Mouse (Mus musculus): ENCODE data around the gene Hspa1a.

DNA sequence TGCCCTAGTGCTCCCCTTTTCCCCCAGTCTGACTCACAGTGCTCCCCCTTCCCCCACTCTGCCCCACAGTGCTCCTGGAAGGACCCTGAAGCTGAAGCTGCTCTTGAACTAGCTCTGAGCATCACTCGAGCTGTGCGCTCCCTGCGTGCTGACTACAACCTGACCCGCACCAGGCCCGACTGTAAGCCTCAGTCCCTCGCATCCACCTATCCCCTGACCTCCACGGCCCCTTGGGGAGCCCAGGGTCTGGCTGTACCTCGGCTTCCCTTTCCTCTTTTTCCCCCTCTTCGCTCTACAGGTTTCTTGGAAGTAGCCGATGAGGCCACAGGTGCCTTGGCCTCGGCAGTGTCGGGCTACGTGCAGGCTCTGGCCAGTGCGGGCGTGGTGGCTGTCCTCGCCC lies 43.3 kb upstream of the Hspa1a start:
- TF ChIP-seq CTCF (IDR thresholded peaks at IDR 0.05; ENCODE audit: control insufficient read depth, insufficient read depth, insufficient replicate concordance, low read depth, low read length) (no peak), POLR2A (IDR thresholded peaks at IDR 0.05; ENCODE audit: control insufficient read depth, low read depth, low read length) (no peak)
